Mouse (Mus musculus): ENCODE measurements around the gene Sirpa. TPM values are rescaled to one million over a fixed set of nuclear protein-coding genes. Genes with fewer than 3 reads are reported as not detected.
A peak's percentile ranks its signal among the peaks of the same experiment; 100 is the strongest.

The Sirpa gene
- polyA plus RNA-seq (2015; fragmentation: Nextera tagmentation; extraction: Ambion mirVana) = 26.7 and 28.5 TPM in 2 replicates

DNA sequence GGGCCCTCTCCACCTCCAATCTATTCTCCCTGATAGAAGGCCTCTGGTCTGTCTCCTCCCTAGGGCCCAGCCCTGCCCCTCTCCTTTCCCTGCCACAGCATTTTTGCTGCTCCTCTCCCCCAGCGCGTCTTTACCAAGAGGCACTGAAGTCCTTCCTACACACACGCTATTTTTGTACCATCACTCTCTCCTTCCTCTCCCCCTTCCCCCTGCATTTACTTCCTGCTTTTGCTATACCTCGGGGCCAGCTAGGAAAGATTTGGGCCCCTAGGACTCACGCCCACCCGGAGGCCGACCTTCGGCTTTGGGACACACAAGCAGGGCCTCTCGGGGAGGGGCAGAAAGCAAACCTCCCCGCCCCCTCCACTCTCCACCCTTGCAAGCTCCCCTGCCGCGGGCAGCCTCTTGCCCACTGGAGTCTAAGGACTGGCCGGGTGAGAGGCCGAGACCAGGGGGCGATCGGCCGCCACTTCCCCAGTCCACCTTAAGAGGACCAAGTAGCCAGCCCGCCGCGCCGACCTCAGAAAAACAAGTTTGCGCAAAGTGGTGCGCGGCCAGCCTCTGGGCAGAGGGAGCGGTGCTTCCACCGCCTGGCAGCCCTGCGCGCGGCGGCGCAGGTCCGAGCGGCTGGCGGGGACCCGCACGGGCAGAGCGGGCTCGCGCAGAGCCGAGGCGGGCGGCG lies at the start of gene Sirpa:
Sirpa (plus strand) TSS at position 377 of the 682 bp plus-strand sequence.
- WGBS = under 1% methylated on average over 42 of the region's 43 CpGs
- peaks cover 27% of the 10 kb centered on the region for H3K4me1 ChIP-seq
- no peaks in the 10 kb centered on the region for H3K36me3 ChIP-seq
- H3K9ac ChIP-seq (replicated peaks) = peak within 1 kb of the TSS; percentile 83
- peak within 1 kb of the TSS; percentile 79 for H3K4me3 ChIP-seq
- peak within 1 kb of the TSS; percentile 89 for H3K4me2 ChIP-seq (replicated peaks)
- no peaks in the 10 kb centered on the region for H3K27me3 ChIP-seq
- H3K9me3 ChIP-seq = no peaks in the 10 kb centered on the region
- ATAC-seq (replicated peaks) = peak; percentile 89
- H3K27ac ChIP-seq (replicated peaks) = peak within 1 kb of the TSS; percentile 92

GRCm38 (mm10) chr2:129544448-129544847 lies 48.2 kb upstream of the Sirpa start:
- Histone ChIP-seq H3K27me3 (no peaks in the 10 kb centered on the region), H3K9ac (replicated peaks) (no peak overlapping the region), H3K9me3 (no peaks in the 10 kb centered on the region), H3K36me3 (no peaks in the 10 kb centered on the region), H3K4me3 (no peak overlapping the region), H3K27ac (replicated peaks) (peak overlapping the region; percentile 40), H3K4me2 (replicated peaks) (no peak overlapping the region), H3K4me1 (peaks cover 9% of the 10 kb centered on the region)
- 0 out of 2 replicates have a peak, but pooled peaks have one; percentile 41 for ATAC-seq (replicated peaks)
- WGBS = 23% methylated on average over 4 of the region's 4 CpGs

DNA sequence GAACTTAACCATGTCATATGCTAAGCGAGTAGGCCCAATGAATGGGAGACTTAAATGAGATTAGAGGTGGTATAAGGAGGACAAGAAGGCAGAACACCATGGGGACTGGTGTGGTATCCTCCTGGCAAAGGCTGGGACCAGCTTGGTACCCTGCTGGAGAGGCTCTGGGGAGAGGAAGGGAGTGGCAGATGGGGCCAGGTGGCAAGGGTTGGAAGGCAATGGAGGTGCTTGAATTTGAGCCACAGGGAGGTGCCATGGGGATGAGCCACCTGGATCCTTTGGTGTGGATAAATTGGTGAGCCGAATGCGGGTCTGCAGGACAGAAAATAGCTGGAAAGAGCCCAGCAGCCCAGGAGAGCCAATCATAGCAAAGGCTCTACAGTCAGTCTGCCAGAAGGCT lies 47.7 kb upstream of the Sirpa start:
- WGBS = 55% methylated on average over 3 of the region's 3 CpGs
- H3K9me3 ChIP-seq = no peaks in the 10 kb centered on the region
- H3K36me3 ChIP-seq = no peaks in the 10 kb centered on the region
- peaks cover 9% of the 10 kb centered on the region for H3K4me1 ChIP-seq
- H3K27ac ChIP-seq (replicated peaks) = peak overlapping the region; percentile 40
- peak; percentile 60; the same call in 1 of the 2 replicates for ATAC-seq (replicated peaks)
- H3K4me3 ChIP-seq = no peak overlapping the region
- no peak overlapping the region for H3K9ac ChIP-seq (replicated peaks)
- H3K27me3 ChIP-seq = no peaks in the 10 kb centered on the region
- H3K4me2 ChIP-seq (replicated peaks) = no peak overlapping the region

DNA sequence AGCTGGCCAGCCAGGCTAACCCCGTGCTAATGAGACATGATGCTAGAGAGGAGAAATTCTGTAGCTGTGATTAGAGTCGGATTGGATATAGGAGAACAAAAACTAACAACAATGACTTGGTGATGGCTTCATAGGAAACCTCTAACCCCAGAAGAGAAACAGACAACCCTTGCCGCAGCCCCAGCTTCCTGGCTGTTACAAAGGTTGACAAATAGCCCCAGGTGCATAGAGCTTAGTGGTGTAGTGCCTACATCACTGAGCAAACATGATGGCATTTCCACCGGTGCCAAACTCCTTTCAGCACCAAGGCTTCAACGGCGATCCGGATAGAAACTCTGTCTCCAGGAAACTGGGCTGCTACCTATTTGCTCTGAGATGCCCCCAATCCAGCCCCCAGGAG lies 47.0 kb upstream of the Sirpa start:
- Histone ChIP-seq H3K9ac (replicated peaks) (no peak overlapping the region), H3K9me3 (no peaks in the 10 kb centered on the region), H3K27me3 (no peaks in the 10 kb centered on the region), H3K4me2 (replicated peaks) (no peak overlapping the region), H3K36me3 (no peaks in the 10 kb centered on the region), H3K4me1 (peaks cover 9% of the 10 kb centered on the region), H3K27ac (replicated peaks) (peak overlapping the region; percentile 40; the same call in 1 of the 2 replicates), H3K4me3 (no peak overlapping the region)
- 74% methylated on average over 7 of the region's 7 CpGs for WGBS
- no peak for ATAC-seq (replicated peaks)

DNA sequence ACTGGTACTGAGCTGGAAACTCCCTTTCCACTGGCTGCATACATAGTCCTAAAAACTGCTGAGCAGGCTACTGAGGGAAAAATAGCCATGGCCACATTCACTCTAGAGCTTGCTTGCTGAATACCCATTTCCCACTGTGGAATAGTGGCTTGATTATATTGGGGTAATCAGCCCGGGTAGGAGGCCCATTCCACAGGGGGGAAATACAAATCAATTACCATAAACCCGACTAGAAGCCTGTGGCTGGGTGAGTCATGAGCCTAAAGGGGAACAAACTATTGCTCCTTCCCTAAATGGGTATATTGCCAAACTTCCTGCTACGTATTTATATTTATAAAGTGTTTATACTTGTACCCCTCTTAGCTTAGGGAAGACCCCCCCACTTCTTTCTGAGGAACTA lies 45.9 kb upstream of the Sirpa start:
- no peak overlapping the region for H3K27ac ChIP-seq (replicated peaks)
- H3K9me3 ChIP-seq = no peaks in the 10 kb centered on the region
- H3K36me3 ChIP-seq = no peaks in the 10 kb centered on the region
- no peak for ATAC-seq (replicated peaks)
- no peak overlapping the region for H3K9ac ChIP-seq (replicated peaks)
- 68% methylated on average over 3 of the region's 3 CpGs for whole genome bisulfite sequencing
- H3K4me3 ChIP-seq = no peak overlapping the region
- peaks cover 9% of the 10 kb centered on the region for H3K4me1 ChIP-seq
- H3K4me2 ChIP-seq (replicated peaks) = no peak overlapping the region
- H3K27me3 ChIP-seq = no peaks in the 10 kb centered on the region

DNA sequence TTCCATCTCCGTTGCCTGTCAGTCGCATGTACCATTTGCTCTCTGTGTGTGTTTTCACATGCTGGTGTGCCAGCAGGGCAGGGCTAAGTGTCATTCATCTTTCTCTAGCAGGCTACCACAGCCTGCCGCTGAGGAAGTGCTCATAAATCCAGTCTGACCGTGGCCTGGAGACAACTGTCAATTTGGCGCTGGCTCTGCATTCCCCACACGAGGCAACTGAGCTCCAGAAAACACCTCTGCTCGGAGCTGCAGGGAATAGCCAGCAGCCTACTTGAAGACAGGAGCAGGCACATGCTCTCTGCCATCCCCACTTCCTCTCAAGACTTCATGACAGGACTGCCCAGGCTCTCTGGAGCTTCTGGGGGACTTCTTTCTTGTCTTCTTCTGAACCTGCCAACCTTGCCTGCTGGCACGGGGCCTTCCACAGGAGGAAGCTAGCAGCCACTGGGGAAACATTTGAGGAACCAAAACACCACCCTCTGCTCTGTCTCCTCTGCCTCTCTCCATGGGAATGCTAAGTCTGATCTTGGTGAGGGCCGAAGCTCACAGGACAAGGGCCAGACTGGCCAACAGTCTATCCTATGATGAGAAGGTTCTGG lies 43.0 kb upstream of the Sirpa start:
- H3K9me3 ChIP-seq = no peaks in the 10 kb centered on the region
- no peak for ATAC-seq (replicated peaks)
- WGBS = 76% methylated on average over 9 of the region's 9 CpGs
- no peak overlapping the region for H3K9ac ChIP-seq (replicated peaks)
- H3K27me3 ChIP-seq = no peaks in the 10 kb centered on the region
- no peak overlapping the region for H3K4me2 ChIP-seq (replicated peaks)
- no peaks in the 10 kb centered on the region for H3K36me3 ChIP-seq
- peaks cover 4% of the 10 kb centered on the region for H3K4me1 ChIP-seq
- H3K4me3 ChIP-seq = no peak overlapping the region
- H3K27ac ChIP-seq (replicated peaks) = no peak overlapping the region

GRCm38 (mm10) chr2:129550781-129551180 lies 41.9 kb upstream of the Sirpa start:
- Histone ChIP-seq H3K9ac (replicated peaks) (no peak overlapping the region), H3K27ac (replicated peaks) (no peak overlapping the region), H3K4me1 (no peaks in the 10 kb centered on the region), H3K4me3 (no peak overlapping the region), H3K4me2 (replicated peaks) (no peak overlapping the region), H3K36me3 (no peaks in the 10 kb centered on the region), H3K27me3 (no peaks in the 10 kb centered on the region), H3K9me3 (no peaks in the 10 kb centered on the region)
- ATAC-seq (replicated peaks) = no peak
- 77% methylated on average over 2 of the region's 2 CpGs for WGBS

DNA sequence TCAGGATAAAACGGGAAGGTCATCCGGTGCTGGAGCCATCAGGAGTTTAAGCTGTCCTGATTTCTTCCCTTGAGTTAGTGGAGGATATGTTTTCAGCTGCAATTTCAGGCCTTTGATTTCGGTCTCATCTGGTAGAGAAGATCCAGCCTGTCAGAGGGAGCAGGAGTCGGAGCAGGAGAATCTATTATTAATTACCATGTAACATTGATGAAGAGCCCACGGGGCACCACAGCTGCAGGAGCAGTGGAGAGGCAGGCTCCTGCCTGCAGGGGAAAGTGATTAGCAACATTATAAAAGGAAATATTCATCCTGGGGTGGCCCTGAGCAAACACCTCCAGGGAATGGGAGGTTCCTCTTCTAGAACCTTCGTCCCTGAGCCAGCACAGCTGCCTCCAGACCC lies 36.6 kb upstream of the Sirpa start:
- WGBS = 79% methylated on average over 6 of the region's 6 CpGs
- H3K9me3 ChIP-seq = no peaks in the 10 kb centered on the region
- no peaks in the 10 kb centered on the region for H3K36me3 ChIP-seq
- no peak overlapping the region for H3K27ac ChIP-seq (replicated peaks)
- H3K4me3 ChIP-seq = no peak overlapping the region
- no peak overlapping the region for H3K4me2 ChIP-seq (replicated peaks)
- no peaks in the 10 kb centered on the region for H3K27me3 ChIP-seq
- ATAC-seq (replicated peaks) = no peak
- H3K4me1 ChIP-seq = no peaks in the 10 kb centered on the region
- no peak overlapping the region for H3K9ac ChIP-seq (replicated peaks)

- Histone ChIP-seq H3K4me2 (replicated peaks) (no peak overlapping the region), H3K4me1 (peaks cover 5% of the 10 kb centered on the region; the same call in 1 of the 2 replicates), H3K27me3 (no peaks in the 10 kb centered on the region), H3K9ac (replicated peaks) (no peak overlapping the region), H3K9me3 (no peaks in the 10 kb centered on the region), H3K27ac (replicated peaks) (no peak overlapping the region), H3K4me3 (no peak overlapping the region), H3K36me3 (no peaks in the 10 kb centered on the region)
- WGBS = 40% methylated on average over 12 of the region's 12 CpGs
- ATAC-seq (replicated peaks) = no peak
Measured at GRCm38 (mm10) chr2:129558008-129558874, 34.4 kb upstream of the Sirpa start.

GRCm38 (mm10) chr2:129558875-129559219 lies 33.8 kb upstream of the Sirpa start:
- Histone ChIP-seq H3K9ac (replicated peaks) (no peak overlapping the region), H3K9me3 (no peaks in the 10 kb centered on the region), H3K36me3 (no peaks in the 10 kb centered on the region), H3K4me1 (peaks cover 5% of the 10 kb centered on the region; the same call in 1 of the 2 replicates), H3K27ac (replicated peaks) (no peak overlapping the region), H3K27me3 (no peaks in the 10 kb centered on the region), H3K4me3 (no peak overlapping the region), H3K4me2 (replicated peaks) (no peak overlapping the region)
- ATAC-seq (replicated peaks) = no peak
- WGBS = 75% methylated on average over 3 of the region's 3 CpGs

DNA sequence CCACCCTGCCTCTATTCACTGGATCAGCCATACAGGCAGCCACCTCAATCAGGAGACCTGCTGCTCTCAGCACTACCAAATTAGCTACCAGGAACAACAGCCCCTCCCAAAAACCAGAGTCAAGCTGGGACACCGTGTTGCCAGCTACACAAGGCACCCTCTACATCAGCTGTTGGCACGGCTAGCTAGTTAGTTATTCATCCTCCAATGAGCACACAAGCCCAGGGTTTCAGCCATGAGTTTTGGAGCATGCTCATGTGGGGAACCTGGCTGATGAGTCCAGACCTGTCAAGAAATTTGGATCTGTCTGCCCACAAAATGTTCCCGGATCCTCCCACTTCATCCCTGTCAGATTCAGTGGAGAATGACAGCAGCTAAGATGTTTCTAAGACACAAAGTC lies 30.8 kb upstream of the Sirpa start:
- Histone ChIP-seq H3K27me3 (no peaks in the 10 kb centered on the region), H3K4me2 (replicated peaks) (no peak overlapping the region), H3K9me3 (no peaks in the 10 kb centered on the region), H3K4me1 (peaks cover 12% of the 10 kb centered on the region; the same call in 1 of the 2 replicates), H3K4me3 (no peak overlapping the region), H3K9ac (replicated peaks) (no peak overlapping the region), H3K36me3 (no peaks in the 10 kb centered on the region), H3K27ac (replicated peaks) (no peak overlapping the region)
- 47% methylated on average over 3 of the region's 3 CpGs for WGBS
- ATAC-seq (replicated peaks) = no peak

All from forebrain, embryonic 15.5 days (tissue).